Mouse (Mus musculus): ENCODE results near the gene Cop1.
A peak's percentile ranks its signal among the peaks of the same experiment; 100 is the strongest.

Gene Cop1

DNA sequence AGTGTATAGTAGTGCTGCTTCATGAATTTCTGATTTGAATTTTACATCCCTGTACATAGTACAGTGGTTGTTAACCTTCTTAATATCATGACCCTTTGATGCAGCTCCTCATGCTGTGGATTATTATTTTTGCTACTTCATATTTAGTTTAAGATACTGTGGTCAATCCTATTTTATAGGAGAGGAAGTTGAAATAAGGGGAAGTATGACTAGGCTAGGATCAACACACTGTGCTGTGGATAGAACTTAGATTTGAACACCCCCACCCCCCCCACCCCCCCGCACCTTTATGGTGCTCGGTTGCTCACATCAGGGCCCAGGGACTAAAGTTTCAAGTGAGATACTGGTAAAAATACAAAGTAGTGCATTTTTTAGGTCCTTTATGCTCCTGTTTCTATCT is 58.7 kb downstream of the Cop1 start:
- no peak for DNase-seq

GRCm38 (mm10) chr1:159301418-159302082 is 69.4 kb downstream of the Cop1 start:
- no peak for DNase-seq

DNA sequence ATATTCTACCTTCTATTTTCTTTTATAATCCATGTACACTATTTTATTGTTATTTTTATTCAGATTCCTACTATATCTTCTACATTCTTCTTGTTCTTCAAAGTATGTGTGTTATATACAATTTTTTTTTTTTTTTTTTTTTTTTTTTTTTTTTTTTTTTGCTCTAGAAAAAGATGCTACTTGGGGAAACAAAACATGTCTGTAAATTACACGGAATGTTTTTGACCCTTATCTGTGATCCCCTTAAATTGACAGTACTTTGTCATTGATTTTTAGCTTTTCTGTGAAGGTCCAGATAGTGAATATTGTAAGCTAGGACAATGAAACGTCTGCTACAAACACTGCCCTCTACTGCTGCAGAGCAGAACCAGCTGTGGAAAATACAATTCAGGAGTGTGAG is 81.5 kb downstream of the Cop1 start:
- no peak for DNase-seq

DNA sequence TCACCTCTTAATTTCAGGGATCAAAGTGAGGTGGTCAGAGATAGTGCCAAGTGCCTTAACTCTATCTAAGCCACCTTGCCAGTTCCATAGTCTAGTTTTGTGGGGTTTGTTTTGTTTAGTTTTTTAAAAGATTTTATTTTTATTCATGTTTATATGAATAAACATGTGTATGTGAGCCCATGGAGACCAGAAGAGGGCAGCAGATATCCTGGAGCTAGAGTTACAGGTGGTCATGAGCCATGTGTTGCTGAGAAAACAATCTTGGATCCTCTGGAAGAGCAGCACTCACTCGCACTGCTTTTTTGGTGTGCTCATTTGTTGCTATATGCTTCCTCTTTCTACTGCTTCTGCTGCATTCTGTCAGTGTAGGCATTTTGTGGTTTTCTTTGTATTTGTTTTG is 90.5 kb downstream of the Cop1 start:
- DNase-seq = no peak

- DNase-seq = no peak
Measured at GRCm38 (mm10) chr1:159331008-159331407, 98.9 kb downstream of the Cop1 start.

GRCm38 (mm10) chr1:159334157-159334556 is 102.0 kb downstream of the Cop1 start:
- no peak for DNase-seq

DNA sequence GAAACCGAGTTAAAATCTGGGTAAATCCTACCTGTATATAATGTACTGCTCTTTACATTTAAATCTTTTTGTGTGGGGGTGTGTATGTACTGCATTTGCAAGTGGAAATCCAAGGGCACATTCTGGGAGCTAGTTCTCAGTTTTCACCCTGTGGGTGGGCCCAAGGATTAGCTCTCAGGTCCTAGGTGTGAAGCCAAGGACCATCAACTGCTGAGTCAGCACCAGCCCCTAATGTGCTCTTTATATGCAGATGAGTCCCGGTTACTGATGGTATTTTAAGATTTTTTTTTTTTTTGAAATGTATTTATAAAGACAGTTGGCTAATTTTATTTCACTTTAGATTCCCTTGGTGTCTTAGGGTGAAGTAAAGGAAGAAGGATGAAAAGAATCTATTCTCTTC is 110.2 kb downstream of the Cop1 start:
- DNase-seq = no peak

- DNase-seq = no peak
Measured at GRCm38 (mm10) chr1:159355027-159355570, 123.0 kb downstream of the Cop1 start.

- no peak for DNase-seq
Measured at GRCm38 (mm10) chr1:159358713-159359112, 126.6 kb downstream of the Cop1 start.

- no peak for DNase-seq
Measured at GRCm38 (mm10) chr1:159371881-159372390, 139.8 kb downstream of the Cop1 start.

DNA sequence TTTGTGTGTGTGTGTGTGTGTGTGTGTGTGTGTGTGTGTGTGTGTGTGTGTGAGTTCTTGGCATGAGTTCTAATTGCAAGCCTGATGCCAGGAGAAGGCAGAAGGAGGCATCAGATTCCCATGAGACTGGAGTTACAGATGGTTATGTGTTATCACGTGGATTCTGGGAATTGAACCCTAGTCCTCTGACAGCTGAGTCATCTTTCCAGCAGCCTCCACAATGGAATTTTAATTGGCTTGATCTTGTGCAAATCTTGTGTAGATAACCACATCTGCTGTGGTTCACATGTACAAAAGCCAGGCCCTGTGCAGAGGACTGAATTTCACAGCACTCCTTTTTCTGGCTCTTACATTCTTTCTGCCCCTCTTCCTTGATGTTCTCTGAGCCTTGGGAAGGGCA is 150.1 kb downstream of the Cop1 start:
- DNase-seq = no peak

GRCm38 (mm10) chr1:159382916-159383315 is 150.8 kb downstream of the Cop1 start:
- DNase-seq = no peak

DNA sequence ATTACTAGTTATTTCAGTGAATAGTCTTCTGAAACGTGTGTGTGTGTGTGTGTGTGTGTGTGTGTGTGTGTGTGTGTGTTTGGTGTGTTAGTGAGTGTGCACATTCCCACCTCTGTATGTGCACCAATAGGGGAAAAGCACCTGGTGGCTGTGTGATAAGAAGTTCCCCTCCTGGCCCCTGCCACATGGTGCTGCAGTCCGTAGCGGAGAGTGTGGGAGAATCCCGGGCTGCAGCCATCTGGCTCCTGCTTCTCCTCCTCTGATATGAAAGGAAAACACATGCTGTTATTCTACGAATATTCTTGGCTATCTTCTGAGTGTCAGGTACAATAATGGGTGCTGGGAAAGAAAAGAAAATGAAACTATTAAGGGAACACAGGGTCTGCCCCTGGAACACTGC is 154.3 kb downstream of the Cop1 start:
- DNase-seq = no peak

GRCm38 (mm10) chr1:159388565-159389024 is 156.5 kb downstream of the Cop1 start:
- DNase-seq = peak; percentile 4

DNA sequence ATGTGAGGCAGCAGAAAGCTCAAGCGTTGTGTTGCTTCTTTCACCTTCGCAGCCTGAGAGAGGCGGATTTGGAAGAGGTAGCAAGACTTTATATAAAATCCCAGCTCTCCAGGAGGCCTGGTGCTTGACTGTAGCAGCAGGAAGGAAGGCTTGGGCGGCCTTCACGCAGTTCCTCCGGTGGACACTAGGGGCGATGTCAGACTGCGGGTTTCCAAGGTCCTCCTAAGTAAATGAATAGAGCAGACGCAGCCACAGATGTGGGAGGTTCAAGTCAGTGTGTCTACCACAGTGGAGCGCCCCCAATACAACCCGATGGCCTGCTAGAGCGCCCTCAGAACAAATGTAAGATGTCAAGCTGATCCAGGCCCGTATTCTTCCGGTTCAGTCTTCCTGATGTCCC is 157.9 kb downstream of the Cop1 start:
- peak; percentile 59 for DNase-seq

GRCm38 (mm10) chr1:159392667-159393066 is 160.5 kb downstream of the Cop1 start:
- no peak for DNase-seq

- peak; percentile 18 for DNase-seq
Measured at GRCm38 (mm10) chr1:159393070-159393699, 161.1 kb downstream of the Cop1 start.

GRCm38 (mm10) chr1:159393931-159394330 is 161.8 kb downstream of the Cop1 start:
- no peak for DNase-seq

DNA sequence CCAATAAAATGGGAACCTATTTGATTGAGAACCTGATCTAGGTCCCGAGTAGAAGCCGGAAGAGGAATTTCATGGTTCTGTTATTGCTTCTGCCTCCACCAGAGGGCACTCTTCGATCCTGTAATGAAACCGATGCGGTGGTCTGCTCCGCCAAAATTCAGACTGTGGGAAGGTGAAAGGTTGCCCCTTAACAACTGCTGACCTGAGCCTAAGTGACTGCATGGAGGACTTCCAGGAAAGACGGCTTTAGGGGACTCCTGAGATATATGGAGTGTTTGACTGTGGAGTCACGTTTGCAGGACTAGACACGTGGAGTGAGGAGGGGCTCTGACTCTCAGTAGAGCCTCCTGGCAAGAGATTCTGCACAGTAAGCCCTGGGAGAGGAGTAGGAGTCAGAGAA is 164.4 kb downstream of the Cop1 start:
- DNase-seq = peak; percentile 12

Data from liver (tissue).